Mouse (Mus musculus): ENCODE measurements around the gene Upf3a.
"Not testable (repeated sequence)": the region's sequence is repeated elsewhere in the genome, so short reads cannot be mapped to it uniquely, and the experiment has no call there.

The Upf3a gene

DNA sequence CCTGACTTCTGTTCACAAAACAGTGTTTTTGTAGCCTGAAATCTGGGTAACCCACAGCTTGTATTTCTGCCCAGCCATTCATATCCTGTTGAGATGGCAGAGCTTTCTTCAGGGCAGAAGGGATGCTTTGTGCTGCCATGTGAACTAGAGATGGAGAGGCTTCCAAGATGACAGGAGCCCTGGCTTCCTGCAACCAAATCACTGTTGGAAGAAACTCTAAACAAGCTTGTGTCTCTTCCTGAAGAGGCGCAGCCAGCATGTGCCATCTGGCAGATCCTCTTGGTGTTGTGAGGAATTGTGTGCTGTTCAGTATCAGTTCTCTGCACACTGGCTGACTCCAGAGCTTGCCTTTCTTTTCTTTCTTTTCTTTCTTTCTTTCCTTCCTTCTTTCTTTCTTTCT is 57.9 kb downstream of the Upf3a start:
- in situ Hi-C loops (cut with MboI, MseI) = not testable (repeated sequence)

All from T-helper 2 cell (primary cell).